Mouse (Mus musculus): ENCODE data around the gene Tsen54. TPM values are rescaled to one million over a fixed set of nuclear protein-coding genes. Genes with fewer than 3 reads are reported as not detected.
"Not testable (repeated sequence)": the region's sequence is repeated elsewhere in the genome, so short reads cannot be mapped to it uniquely, and the experiment has no call there.

The Tsen54 gene
- polyA plus RNA-seq, 1 experiment from 2014 or later: 24.4 TPM

GRCm38 (mm10) chr11:115843141-115843890 lies 28.8 kb downstream of the Tsen54 start:
- H3K27me3 ChIP-seq (replicated peaks): no peaks in the 10 kb centered on the region
- H3K4me3 ChIP-seq: no peak overlapping the region
- ATAC-seq (ENCODE audit: extremely low read depth, insufficient number of reproducible peaks, low FRiP score, low TSS enrichment): no peak
- peak overlapping the region; percentile 97 for H3K27ac ChIP-seq (replicated peaks)
- H3K36me3 ChIP-seq: peaks cover 41% of the 10 kb centered on the region
- peaks cover 5% of the 10 kb centered on the region; the same call in 1 of the 2 replicates for H3K9me3 ChIP-seq
- H3K4me2 ChIP-seq: no peak overlapping the region
- H3K4me1 ChIP-seq: peaks cover 61% of the 10 kb centered on the region
- 74% methylated on average over 13 of the region's 14 CpGs for WGBS
- H3K9ac ChIP-seq: peak overlapping the region; percentile 55

- Histone ChIP-seq H3K4me3 (no peak overlapping the region), H3K4me2 (no peak overlapping the region), H3K36me3 (peaks cover 46% of the 10 kb centered on the region), H3K27ac (replicated peaks) (peak overlapping the region; percentile 97), H3K27me3 (replicated peaks) (no peaks in the 10 kb centered on the region), H3K9ac (peak overlapping the region; percentile 55; the same call in 1 of the 2 replicates), H3K4me1 (peaks cover 55% of the 10 kb centered on the region), H3K9me3 (peaks cover 5% of the 10 kb centered on the region; the same call in 1 of the 2 replicates)
- ATAC-seq (ENCODE audit: extremely low read depth, insufficient number of reproducible peaks, low FRiP score, low TSS enrichment): no peak
- 88% methylated on average over 5 of the region's 5 CpGs for WGBS
Measured at GRCm38 (mm10) chr11:115843891-115844239, 29.3 kb downstream of the Tsen54 start.

- Histone ChIP-seq H3K27me3 (replicated peaks) (no peaks in the 10 kb centered on the region), H3K4me1 (peaks cover 51% of the 10 kb centered on the region), H3K36me3 (peaks cover 50% of the 10 kb centered on the region), H3K4me2 (no peak overlapping the region), H3K4me3 (no peak overlapping the region), H3K27ac (replicated peaks) (peak overlapping the region; percentile 97; the same call in 1 of the 2 replicates), H3K9ac (peak overlapping the region; percentile 55; the same call in 1 of the 2 replicates), H3K9me3 (peaks cover 5% of the 10 kb centered on the region; the same call in 1 of the 2 replicates)
- 73% methylated on average over 8 of the region's 8 CpGs for WGBS
- no peak for ATAC-seq (ENCODE audit: extremely low read depth, insufficient number of reproducible peaks, low FRiP score, low TSS enrichment)
Measured at GRCm38 (mm10) chr11:115844240-115844639, 29.7 kb downstream of the Tsen54 start.

- ATAC-seq (ENCODE audit: extremely low read depth, insufficient number of reproducible peaks, low FRiP score, low TSS enrichment): no peak
Measured at GRCm38 (mm10) chr11:115845819-115846218, 31.3 kb downstream of the Tsen54 start.

GRCm38 (mm10) chr11:115854674-115855073 lies 40.1 kb downstream of the Tsen54 start:
- Histone ChIP-seq H3K36me3 (peaks cover 64% of the 10 kb centered on the region), H3K27me3 (replicated peaks) (peaks cover 27% of the 10 kb centered on the region), H3K4me1 (peaks cover 20% of the 10 kb centered on the region), H3K9me3 (no peaks in the 10 kb centered on the region), H3K27ac (replicated peaks) (no peak overlapping the region), H3K9ac (no peak overlapping the region), H3K4me2 (no peak overlapping the region), H3K4me3 (no peak overlapping the region)
- 79% methylated on average over 6 of the region's 6 CpGs for WGBS
- ATAC-seq (ENCODE audit: extremely low read depth, insufficient number of reproducible peaks, low FRiP score, low TSS enrichment): no peak

More at GRCm38 (mm10) chr11:115845819-115846218, 31.3 kb downstream of the Tsen54 start:
- Histone ChIP-seq H3K4me2 (no peak overlapping the region), H3K27ac (replicated peaks) (no peak overlapping the region), H3K9me3 (peaks cover 5% of the 10 kb centered on the region; the same call in 1 of the 2 replicates), H3K36me3 (peaks cover 66% of the 10 kb centered on the region), H3K4me3 (no peak overlapping the region), H3K9ac (no peak overlapping the region), H3K27me3 (replicated peaks) (no peaks in the 10 kb centered on the region), H3K4me1 (peaks cover 39% of the 10 kb centered on the region)
- WGBS: 92% methylated on average over 2 of the region's 2 CpGs

- H3K4me1 ChIP-seq: peaks cover 23% of the 10 kb centered on the region
- not testable (repeated sequence) for H3K27ac ChIP-seq (replicated peaks); H3K4me2 ChIP-seq; H3K9ac ChIP-seq; H3K4me3 ChIP-seq; H3K9me3 ChIP-seq; ATAC-seq (ENCODE audit: extremely low read depth, insufficient number of reproducible peaks, low FRiP score, low TSS enrichment)
- WGBS: 95% methylated on average over 4 of the region's 4 CpGs
- H3K27me3 ChIP-seq (replicated peaks): peaks cover 51% of the 10 kb centered on the region
- H3K36me3 ChIP-seq: peaks cover 40% of the 10 kb centered on the region
Measured at GRCm38 (mm10) chr11:115857146-115857545, 42.6 kb downstream of the Tsen54 start.

GRCm38 (mm10) chr11:115857936-115858335 lies 43.4 kb downstream of the Tsen54 start:
- no peaks in the 10 kb centered on the region for H3K9me3 ChIP-seq
- no peak for ATAC-seq (ENCODE audit: extremely low read depth, insufficient number of reproducible peaks, low FRiP score, low TSS enrichment)

GRCm38 (mm10) chr11:115858354-115858753 lies 43.8 kb downstream of the Tsen54 start, which contains the start of gene Myo15b:
TSS of gene Myo15b (plus strand) at chr11:115858406.
- no peak for ATAC-seq (ENCODE audit: extremely low read depth, insufficient number of reproducible peaks, low FRiP score, low TSS enrichment)
- no peaks in the 10 kb centered on the region for H3K9me3 ChIP-seq
- H3K36me3 ChIP-seq: peaks cover 28% of the 10 kb centered on the region
- H3K4me1 ChIP-seq: peaks cover 23% of the 10 kb centered on the region
- H3K9ac ChIP-seq: peak within 1 kb of the TSS; percentile 76
- peak within 1 kb of the TSS; percentile 56 for H3K4me3 ChIP-seq
- H3K27me3 ChIP-seq (replicated peaks): peaks cover 63% of the 10 kb centered on the region
- 13% methylated on average over 27 of the region's 27 CpGs for WGBS
- H3K4me2 ChIP-seq: peak within 1 kb of the TSS; percentile 78
- H3K27ac ChIP-seq (replicated peaks): no peak within 1 kb of the TSS

More at GRCm38 (mm10) chr11:115857936-115858335, 43.4 kb downstream of the Tsen54 start:
- Histone ChIP-seq H3K9ac (0 out of 2 replicates have a peak overlapping the region, but pooled peaks have one; percentile 76), H3K27me3 (replicated peaks) (peaks cover 59% of the 10 kb centered on the region), H3K27ac (replicated peaks) (no peak overlapping the region), H3K4me1 (peaks cover 23% of the 10 kb centered on the region), H3K4me3 (no peak overlapping the region), H3K4me2 (peak overlapping the region; percentile 78), H3K36me3 (peaks cover 32% of the 10 kb centered on the region)
- WGBS: 56% methylated on average over 13 of the region's 13 CpGs

GRCm38 (mm10) chr11:115859143-115859945 lies 44.8 kb downstream of the Tsen54 start:
- Histone ChIP-seq H3K36me3 (peaks cover 18% of the 10 kb centered on the region), H3K4me3 (peak overlapping the region; percentile 56), H3K9me3 (no peaks in the 10 kb centered on the region), H3K9ac (peak overlapping the region; percentile 76), H3K27me3 (replicated peaks) (peaks cover 64% of the 10 kb centered on the region), H3K27ac (replicated peaks) (no peak overlapping the region), H3K4me1 (peaks cover 23% of the 10 kb centered on the region), H3K4me2 (peak overlapping the region; percentile 78)
- WGBS: 1% methylated on average over 70 of the region's 75 CpGs
- ATAC-seq (ENCODE audit: extremely low read depth, insufficient number of reproducible peaks, low FRiP score, low TSS enrichment): peak; percentile 71

- no peak for ATAC-seq (ENCODE audit: extremely low read depth, insufficient number of reproducible peaks, low FRiP score, low TSS enrichment)
- 80% methylated on average over 8 of the region's 8 CpGs for WGBS
- no peak overlapping the region for H3K27ac ChIP-seq (replicated peaks)
- no peaks in the 10 kb centered on the region for H3K36me3 ChIP-seq
- H3K4me1 ChIP-seq: peaks cover 9% of the 10 kb centered on the region
- no peak overlapping the region for H3K4me2 ChIP-seq
- no peak overlapping the region for H3K4me3 ChIP-seq
- no peak overlapping the region for H3K9ac ChIP-seq
- H3K9me3 ChIP-seq: no peaks in the 10 kb centered on the region
- H3K27me3 ChIP-seq (replicated peaks): peaks cover 47% of the 10 kb centered on the region
Measured at GRCm38 (mm10) chr11:115863895-115864294, 49.4 kb downstream of the Tsen54 start.

- H3K4me2 ChIP-seq: no peak overlapping the region
- H3K4me3 ChIP-seq: no peak overlapping the region
- no peak for ATAC-seq (ENCODE audit: extremely low read depth, insufficient number of reproducible peaks, low FRiP score, low TSS enrichment)
- 65% methylated on average over 8 of the region's 8 CpGs for WGBS
- H3K4me1 ChIP-seq: peaks cover 15% of the 10 kb centered on the region
- no peak overlapping the region for H3K9ac ChIP-seq
- H3K27ac ChIP-seq (replicated peaks): no peak overlapping the region
- H3K36me3 ChIP-seq: no peaks in the 10 kb centered on the region
- H3K9me3 ChIP-seq: no peaks in the 10 kb centered on the region
- H3K27me3 ChIP-seq (replicated peaks): peaks cover 3% of the 10 kb centered on the region; the same call in 1 of the 2 replicates
Measured at GRCm38 (mm10) chr11:115869393-115869792, 54.9 kb downstream of the Tsen54 start.
